Mouse (Mus musculus) lung, embryonic 16.5 days (tissue): ENCODE results near the gene Nlrp2. TPM values are rescaled to one million over a fixed set of nuclear protein-coding genes. Genes with fewer than 3 reads are reported as not detected.

Experiments
- ATAC-seq: fragments of 200-750 bp; cut with Nextera tagmentation; 2 replicates; pipeline ENCODE4 v1.8.0; 2017; ENCODE audit warnings: low read depth, mild to moderate bottlenecking, moderate library complexity
- H3K27ac ChIP-seq: fragments of 300-500 bp; sonication (generic); 2 replicates; pipeline ENCODE4 v1.5.1; 2014; ENCODE audit warnings: mild to moderate bottlenecking, control low read depth, low read length
- H3K27me3 ChIP-seq: fragments of 300-500 bp; sonication (generic); 2 replicates; pipeline ENCODE4 v1.6.1; 2014; ENCODE audit warnings: low read depth, low read length, mixed read lengths; ENCODE audit not compliant: control insufficient read depth, insufficient read depth
- H3K36me3 ChIP-seq: fragments of 300-500 bp; sonication (generic); 2 replicates; pipeline ENCODE4 v1.6.1; 2014; ENCODE audit warnings: low read length; ENCODE audit not compliant: control insufficient read depth, insufficient read depth
- H3K4me1 ChIP-seq: fragments of 300-500 bp; sonication (generic); replicated peaks from 2 replicates; pipeline ENCODE4 v1.6.1; 2014; ENCODE audit warnings: low read length, mixed read lengths; ENCODE audit not compliant: control insufficient read depth, insufficient read depth
- H3K4me2 ChIP-seq: fragments of 300-500 bp; sonication (generic); 2 replicates; pipeline ENCODE4 v1.6.1; 2014; ENCODE audit warnings: low read depth, low read length, control low read depth
- H3K4me3 ChIP-seq: fragments of 300-500 bp; sonication (generic); 2 replicates; pipeline ENCODE4 v1.5.1; 2014; ENCODE audit warnings: mild to moderate bottlenecking, low read length, control low read depth
- H3K9ac ChIP-seq: fragments of 300-500 bp; sonication (generic); 2 replicates; pipeline ENCODE4 v1.6.1; 2014; ENCODE audit warnings: low read length, control low read depth
- H3K9me3 ChIP-seq: fragments of 300-500 bp; sonication (generic); 2 replicates; pipeline ENCODE4 v1.6.1; 2016; ENCODE audit warnings: low read length; ENCODE audit not compliant: control insufficient read depth
- WGBS: fragments of 180-500 bp; shearing (Covaris S2); extraction: QIAGEN DNeasy Blood & Tissue Kit; methylation state at CpG from one replicate; pipeline ENCODE4 v1.1.7; 2014; 5-methylcytosine and 5-hydroxymethylcytosine counted together
- polyA plus RNA-seq: library from polyadenylated mRNA; unstranded; fragments of >200 nt; fragmentation: Nextera tagmentation; extraction: Ambion mirVana; gene quantifications from 2 replicates; pipeline ENCODE4 v1.2.1, GENCODE M21; 2015

Nlrp2 gene
- not detected in 2 replicates for polyA plus RNA-seq

GRCm38 (mm10) chr7:5350935-5351334 lies at the start of gene Nlrp2:
TSS of gene Nlrp2 (minus strand) at chr7:5351035.
- WGBS: 65% methylated on average over 4 of the region's 4 CpGs
- no peak within 1 kb of the TSS for H3K4me3 ChIP-seq
- ATAC-seq: no peak
- H3K27ac ChIP-seq: no peak within 1 kb of the TSS
- peaks cover 4% of the 10 kb centered on the region; the same call in 1 of the 2 replicates for H3K9me3 ChIP-seq
- H3K4me2 ChIP-seq: no peak within 1 kb of the TSS
- H3K4me1 ChIP-seq: no peaks in the 10 kb centered on the region
- no peak within 1 kb of the TSS for H3K9ac ChIP-seq
- no peaks in the 10 kb centered on the region for H3K27me3 ChIP-seq
- H3K36me3 ChIP-seq: no peaks in the 10 kb centered on the region

GRCm38 (mm10) chr7:5366724-5367123 lies 15.9 kb upstream of the Nlrp2 start:
- Histone ChIP-seq H3K27ac (no peak overlapping the region), H3K9me3 (peaks cover 3% of the 10 kb centered on the region), H3K9ac (no peak overlapping the region), H3K4me2 (no peak overlapping the region), H3K36me3 (no peaks in the 10 kb centered on the region), H3K4me3 (no peak overlapping the region), H3K4me1 (no peaks in the 10 kb centered on the region), H3K27me3 (no peaks in the 10 kb centered on the region)
- ATAC-seq: no peak
- 73% methylated on average over 2 of the region's 2 CpGs for WGBS

DNA sequence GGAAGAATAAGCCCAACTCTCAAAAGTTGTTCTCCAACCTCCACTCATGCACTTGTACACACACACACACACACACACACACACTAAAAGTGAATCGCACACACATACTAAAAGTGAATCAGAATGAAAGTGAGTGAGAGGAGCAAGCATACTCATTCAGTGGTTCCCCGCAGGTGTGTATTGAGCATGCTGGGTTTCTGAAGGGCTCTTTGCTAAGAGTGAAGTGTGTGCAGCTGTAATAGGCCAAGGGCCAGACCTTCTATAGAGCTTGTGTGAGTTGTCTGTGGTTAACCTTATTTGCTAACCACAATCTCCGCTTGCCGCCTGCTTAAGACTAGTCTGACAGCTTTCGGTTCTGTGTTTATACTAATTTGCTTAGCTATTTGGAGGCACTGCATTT lies 12.8 kb upstream of the Nlrp2 start:
- no peaks in the 10 kb centered on the region for H3K36me3 ChIP-seq
- no peak overlapping the region for H3K4me3 ChIP-seq
- H3K27ac ChIP-seq: no peak overlapping the region
- no peaks in the 10 kb centered on the region for H3K4me1 ChIP-seq
- peaks cover 3% of the 10 kb centered on the region for H3K9me3 ChIP-seq
- 92% methylated on average over 5 of the region's 5 CpGs for WGBS
- no peak for ATAC-seq
- H3K27me3 ChIP-seq: no peaks in the 10 kb centered on the region
- H3K9ac ChIP-seq: no peak overlapping the region
- H3K4me2 ChIP-seq: no peak overlapping the region

DNA sequence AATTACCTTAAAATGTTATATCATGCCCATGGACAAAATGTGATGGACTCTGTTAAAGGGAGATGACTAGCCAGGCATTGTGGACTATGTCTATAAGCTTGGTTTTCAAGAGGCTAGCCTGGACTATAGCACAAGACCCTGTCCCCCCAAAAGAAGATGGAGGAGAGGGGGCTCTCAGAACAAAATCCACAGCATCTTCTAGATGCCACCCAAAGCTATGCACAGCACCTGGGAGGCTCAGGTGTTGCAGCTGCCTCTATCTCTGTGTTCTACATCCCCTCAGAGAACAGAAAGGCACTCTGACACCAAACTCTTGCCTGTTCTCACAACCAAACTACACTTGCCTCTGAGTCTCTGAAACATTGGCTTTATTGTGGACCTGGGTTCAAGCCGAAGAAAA lies 598 bp downstream of the Nlrp2 start, which contains the start of gene Gm5065:
TSS of gene Gm5065 (plus strand) at position 301 of the 400 bp plus-strand sequence.
- Histone ChIP-seq H3K4me3 (no peak within 1 kb of the TSS), H3K9ac (no peak within 1 kb of the TSS), H3K36me3 (no peaks in the 10 kb centered on the region), H3K4me2 (no peak within 1 kb of the TSS), H3K27ac (no peak within 1 kb of the TSS), H3K27me3 (no peaks in the 10 kb centered on the region), H3K4me1 (no peaks in the 10 kb centered on the region), H3K9me3 (peaks cover 4% of the 10 kb centered on the region; the same call in 1 of the 2 replicates)
- 70% methylated on average over 1 of the region's 1 CpGs for WGBS
- no peak for ATAC-seq

- no peak overlapping the region for H3K4me3 ChIP-seq
- no peaks in the 10 kb centered on the region for H3K36me3 ChIP-seq
- no peak overlapping the region for H3K4me2 ChIP-seq
- H3K9me3 ChIP-seq: no peaks in the 10 kb centered on the region
- H3K27ac ChIP-seq: no peak overlapping the region
- no peaks in the 10 kb centered on the region for H3K27me3 ChIP-seq
- WGBS: 73% methylated on average over 1 of the region's 1 CpGs
- H3K4me1 ChIP-seq: no peaks in the 10 kb centered on the region
- no peak overlapping the region for H3K9ac ChIP-seq
- no peak for ATAC-seq
Observed at GRCm38 (mm10) chr7:5327511-5327910, 23.3 kb downstream of the Nlrp2 start.

DNA sequence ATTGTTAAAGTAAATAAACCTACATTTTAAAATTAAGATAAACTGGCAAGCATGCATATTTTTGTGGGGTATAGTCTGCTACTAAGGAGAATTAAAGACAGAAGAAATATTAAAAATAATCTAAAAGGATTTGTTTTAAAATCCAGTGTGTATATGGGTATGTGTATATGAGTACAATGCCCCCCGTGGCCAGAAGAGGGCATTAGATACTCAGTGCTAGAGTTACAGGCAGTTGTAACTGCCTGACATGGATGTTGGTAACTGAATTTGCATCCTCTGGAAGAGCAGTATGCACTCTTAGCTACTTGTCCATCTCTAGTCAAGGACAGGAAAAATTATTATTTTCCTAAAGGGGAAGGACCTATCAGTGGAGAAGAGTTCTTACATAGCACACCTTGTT lies 62.6 kb downstream of the Nlrp2 start:
- Histone ChIP-seq H3K4me3 (no peak overlapping the region), H3K4me1 (no peaks in the 10 kb centered on the region), H3K9ac (no peak overlapping the region), H3K4me2 (no peak overlapping the region), H3K9me3 (no peaks in the 10 kb centered on the region; the same call in 1 of the 2 replicates), H3K27ac (no peak overlapping the region), H3K27me3 (no peaks in the 10 kb centered on the region), H3K36me3 (no peaks in the 10 kb centered on the region)
- WGBS: 53% methylated on average over 1 of the region's 1 CpGs
- no peak for ATAC-seq

DNA sequence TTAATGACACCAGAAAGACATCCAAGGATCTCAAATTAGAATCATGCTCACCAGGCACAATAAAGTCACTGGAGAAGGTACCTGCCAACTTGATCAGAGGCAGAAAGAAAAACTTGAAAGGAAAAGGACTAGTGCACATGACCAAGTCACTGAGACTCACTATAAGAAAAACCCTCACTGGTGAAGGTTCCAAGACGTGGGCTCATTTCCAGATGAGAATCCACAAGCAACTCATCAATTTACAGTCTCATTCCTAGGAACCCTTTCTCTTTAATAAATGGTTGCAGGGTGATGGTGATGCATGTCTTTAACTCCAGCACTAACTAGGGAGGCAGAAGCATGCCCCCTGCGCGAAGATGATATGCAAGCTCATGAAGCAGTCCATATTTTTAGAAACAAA lies 87.8 kb downstream of the Nlrp2 start:
- H3K27me3 ChIP-seq: no peaks in the 10 kb centered on the region
- peaks cover 4% of the 10 kb centered on the region; the same call in 1 of the 2 replicates for H3K9me3 ChIP-seq
- ATAC-seq: no peak
- WGBS: 81% methylated on average over 3 of the region's 3 CpGs
- no peaks in the 10 kb centered on the region for H3K36me3 ChIP-seq
- no peaks in the 10 kb centered on the region for H3K4me1 ChIP-seq
- H3K4me3 ChIP-seq: no peak overlapping the region
- H3K9ac ChIP-seq: no peak overlapping the region
- H3K27ac ChIP-seq: no peak overlapping the region
- no peak overlapping the region for H3K4me2 ChIP-seq

Other genes starting within 250 kb of the Nlrp2 start
- gene Rfpl4, start 234.1 kb downstream of the Nlrp2 start, polyA plus RNA-seq: not detected in 2 replicates
- 0.43 and 0.51 TPM in 2 replicates for gene Rasl2-9, start 225.1 kb downstream of the Nlrp2 start, polyA plus RNA-seq
- not detected in 2 replicates for gene Vmn1r55, start 201.4 kb downstream of the Nlrp2 start, polyA plus RNA-seq
- gene Vmn1r56, start 154.3 kb downstream of the Nlrp2 start, polyA plus RNA-seq: not detected in 2 replicates
- gene Vmn1r57, start 132.5 kb downstream of the Nlrp2 start, polyA plus RNA-seq: not detected in 2 replicates
- gene Gm5065, start 498 bp downstream of the Nlrp2 start, polyA plus RNA-seq: not detected in 2 replicates
- gene Vmn1r58, start 62.4 kb upstream of the Nlrp2 start, polyA plus RNA-seq: not detected in 2 replicates
- gene Vmn1r59, start 105.7 kb upstream of the Nlrp2 start, polyA plus RNA-seq: not detected in 2 replicates
- not detected in 2 replicates for gene Vmn2r28, start 142.9 kb upstream of the Nlrp2 start, polyA plus RNA-seq
- gene Vmn1r60, start 196.3 kb upstream of the Nlrp2 start, polyA plus RNA-seq: not detected in 2 replicates